Mouse (Mus musculus): ENCODE results near the gene Mnt. TPM values are rescaled to one million over a fixed set of nuclear protein-coding genes. Genes with fewer than 3 reads are reported as not detected.
A peak's percentile ranks its signal among the peaks of the same experiment; 100 is the strongest.

Mnt gene
- polyA plus RNA-seq, 1 experiment from 2014 or later, result 49.6 TPM

GRCm38 (mm10) chr11:74836225-74837055 lies 5.7 kb downstream of the Mnt start:
- no peak overlapping the region for H3K4me3 ChIP-seq (ENCODE audit: inconsistent target)
- H3K36me3 ChIP-seq (ENCODE audit: inconsistent target), result peaks cover 11% of the 10 kb centered on the region
- peak overlapping the region; percentile 99 for H3K27ac ChIP-seq
- peaks cover 72% of the 10 kb centered on the region for H3K79me2 ChIP-seq (ENCODE audit: inconsistent target)
- 90% methylated on average over 22 of the region's 22 CpGs for WGBS (ENCODE audit: missing documents)

- 31% methylated on average over 16 of the region's 16 CpGs for WGBS (ENCODE audit: missing documents)
- Histone ChIP-seq H3K27ac (peak overlapping the region; percentile 99), H3K79me2 (ENCODE audit: inconsistent target) (peaks cover 80% of the 10 kb centered on the region), H3K4me3 (ENCODE audit: inconsistent target) (no peak overlapping the region; the same call in 1 of the 2 replicates), H3K36me3 (ENCODE audit: inconsistent target) (peaks cover 19% of the 10 kb centered on the region)
These were observed 6.5 kb downstream of the Mnt start for GRCm38 (mm10) chr11:74837056-74837693.

- Histone ChIP-seq H3K36me3 (ENCODE audit: inconsistent target) (peaks cover 22% of the 10 kb centered on the region), H3K79me2 (ENCODE audit: inconsistent target) (peaks cover 80% of the 10 kb centered on the region), H3K27ac (peak overlapping the region; percentile 99), H3K4me3 (ENCODE audit: inconsistent target) (peak overlapping the region; percentile 38)
- WGBS (ENCODE audit: missing documents), result under 1% methylated on average over 48 of the region's 54 CpGs
These were observed 7.1 kb downstream of the Mnt start for GRCm38 (mm10) chr11:74837694-74838431.

GRCm38 (mm10) chr11:74838441-74838840 lies 7.7 kb downstream of the Mnt start:
- Histone ChIP-seq H3K4me3 (ENCODE audit: inconsistent target) (no peak overlapping the region; the same call in 1 of the 2 replicates), H3K79me2 (ENCODE audit: inconsistent target) (peaks cover 79% of the 10 kb centered on the region), H3K27ac (peak overlapping the region; percentile 99), H3K36me3 (ENCODE audit: inconsistent target) (peaks cover 27% of the 10 kb centered on the region)
- WGBS (ENCODE audit: missing documents), result under 1% methylated on average over 32 of the region's 35 CpGs

GRCm38 (mm10) chr11:74838971-74839370 lies 8.3 kb downstream of the Mnt start:
- 0% methylated on average over 6 of the region's 6 CpGs for WGBS (ENCODE audit: missing documents)
- peaks cover 32% of the 10 kb centered on the region for H3K36me3 ChIP-seq (ENCODE audit: inconsistent target)
- H3K4me3 ChIP-seq (ENCODE audit: inconsistent target), result peak overlapping the region; percentile 9; the same call in 1 of the 2 replicates
- H3K79me2 ChIP-seq (ENCODE audit: inconsistent target), result peaks cover 79% of the 10 kb centered on the region
- peak overlapping the region; percentile 99 for H3K27ac ChIP-seq

GRCm38 (mm10) chr11:74839860-74840715 lies 9.4 kb downstream of the Mnt start:
- H3K27ac ChIP-seq, result peak overlapping the region; percentile 99
- WGBS (ENCODE audit: missing documents), result 95% methylated on average over 19 of the region's 19 CpGs
- peaks cover 69% of the 10 kb centered on the region for H3K79me2 ChIP-seq (ENCODE audit: inconsistent target)
- no peak overlapping the region for H3K4me3 ChIP-seq (ENCODE audit: inconsistent target)
- peaks cover 43% of the 10 kb centered on the region for H3K36me3 ChIP-seq (ENCODE audit: inconsistent target)

- H3K79me2 ChIP-seq (ENCODE audit: inconsistent target), result peaks cover 62% of the 10 kb centered on the region
- 95% methylated on average over 8 of the region's 8 CpGs for WGBS (ENCODE audit: missing documents)
- H3K4me3 ChIP-seq (ENCODE audit: inconsistent target), result no peak overlapping the region
- H3K27ac ChIP-seq, result no peak overlapping the region
- H3K36me3 ChIP-seq (ENCODE audit: inconsistent target), result peaks cover 50% of the 10 kb centered on the region
These were observed 10.0 kb downstream of the Mnt start for GRCm38 (mm10) chr11:74840739-74841138.

GRCm38 (mm10) chr11:74841366-74841765 lies 10.6 kb downstream of the Mnt start:
- peaks cover 51% of the 10 kb centered on the region for H3K36me3 ChIP-seq (ENCODE audit: inconsistent target)
- H3K27ac ChIP-seq, result no peak overlapping the region
- no peak overlapping the region for H3K4me3 ChIP-seq (ENCODE audit: inconsistent target)
- peaks cover 56% of the 10 kb centered on the region for H3K79me2 ChIP-seq (ENCODE audit: inconsistent target)
- WGBS (ENCODE audit: missing documents), result 97% methylated on average over 9 of the region's 9 CpGs

- Histone ChIP-seq H3K27ac (no peak overlapping the region), H3K79me2 (ENCODE audit: inconsistent target) (peaks cover 49% of the 10 kb centered on the region), H3K4me3 (ENCODE audit: inconsistent target) (no peak overlapping the region), H3K36me3 (ENCODE audit: inconsistent target) (peaks cover 51% of the 10 kb centered on the region)
- 95% methylated on average over 13 of the region's 13 CpGs for WGBS (ENCODE audit: missing documents)
These were observed 11.3 kb downstream of the Mnt start for GRCm38 (mm10) chr11:74842045-74842444.

- Histone ChIP-seq H3K79me2 (ENCODE audit: inconsistent target) (peaks cover 47% of the 10 kb centered on the region), H3K36me3 (ENCODE audit: inconsistent target) (peaks cover 51% of the 10 kb centered on the region)
- 95% methylated on average over 21 of the region's 22 CpGs for WGBS (ENCODE audit: missing documents)
These were observed 12.1 kb downstream of the Mnt start for GRCm38 (mm10) chr11:74842656-74843434.

GRCm38 (mm10) chr11:74843435-74843714 lies 12.7 kb downstream of the Mnt start:
- WGBS (ENCODE audit: missing documents), result 91% methylated on average over 2 of the region's 2 CpGs
- peaks cover 47% of the 10 kb centered on the region for H3K79me2 ChIP-seq (ENCODE audit: inconsistent target)
- no peak overlapping the region for H3K4me3 ChIP-seq (ENCODE audit: inconsistent target)
- peaks cover 51% of the 10 kb centered on the region for H3K36me3 ChIP-seq (ENCODE audit: inconsistent target)
- no peak overlapping the region for H3K27ac ChIP-seq

More at GRCm38 (mm10) chr11:74842656-74843434, 12.1 kb downstream of the Mnt start:
- Histone ChIP-seq H3K4me3 (ENCODE audit: inconsistent target) (no peak overlapping the region), H3K27ac (no peak overlapping the region)

- WGBS (ENCODE audit: missing documents), result 89% methylated on average over 5 of the region's 5 CpGs
- peaks cover 51% of the 10 kb centered on the region for H3K36me3 ChIP-seq (ENCODE audit: inconsistent target)
- no peak overlapping the region for H3K4me3 ChIP-seq (ENCODE audit: inconsistent target)
- H3K27ac ChIP-seq, result no peak overlapping the region
- H3K79me2 ChIP-seq (ENCODE audit: inconsistent target), result peaks cover 47% of the 10 kb centered on the region
These were observed 13.0 kb downstream of the Mnt start for GRCm38 (mm10) chr11:74843761-74844160.

- no peak overlapping the region for H3K4me3 ChIP-seq (ENCODE audit: inconsistent target)
- 82% methylated on average over 3 of the region's 3 CpGs for WGBS (ENCODE audit: missing documents)
- H3K36me3 ChIP-seq (ENCODE audit: inconsistent target), result peaks cover 45% of the 10 kb centered on the region
- no peak overlapping the region for H3K27ac ChIP-seq
- H3K79me2 ChIP-seq (ENCODE audit: inconsistent target), result peaks cover 30% of the 10 kb centered on the region
These were observed 15.1 kb downstream of the Mnt start for GRCm38 (mm10) chr11:74845784-74846183.
